Mouse (Mus musculus): ENCODE results near the gene Scamp1. TPM values are rescaled to one million over a fixed set of nuclear protein-coding genes. Genes with fewer than 3 reads are reported as not detected.
A peak's percentile ranks its signal among the peaks of the same experiment; 100 is the strongest.

Gene Scamp1
- polyA plus RNA-seq, 1 experiment from 2014 or later, result 9.3 TPM

GRCm38 (mm10) chr13:94180477-94181420, 104.9 kb downstream of the Scamp1 start:
- no peak for ATAC-seq (ENCODE audit: low read depth)
- no peak overlapping the region for H3K4me2 ChIP-seq (ENCODE audit: low read depth, low read length)

GRCm38 (mm10) chr13:94178401-94179040, 107.1 kb downstream of the Scamp1 start:
- Histone ChIP-seq H3K27me3 (ENCODE audit: control insufficient read depth, insufficient read depth, low read depth, low read length) (no peaks in the 10 kb centered on the region), H3K4me3 (ENCODE audit: low read depth, low read length) (no peak overlapping the region), H3K4me2 (ENCODE audit: low read depth, low read length) (no peak overlapping the region), H3K36me3 (ENCODE audit: control insufficient read depth, insufficient read depth) (no peaks in the 10 kb centered on the region), H3K9ac (ENCODE audit: low read depth, low read length) (no peak overlapping the region), H3K27ac (ENCODE audit: low read length) (no peak overlapping the region), H3K9me3 (replicated peaks; ENCODE audit: control insufficient read depth, low read length) (no peaks in the 10 kb centered on the region), H3K4me1 (ENCODE audit: control insufficient read depth, low read depth, low read length) (peaks cover 12% of the 10 kb centered on the region)
- ATAC-seq (ENCODE audit: low read depth), result no peak
- WGBS (ENCODE audit: insufficient replicate concordance), result 69% methylated on average over 11 of the region's 11 CpGs

More at GRCm38 (mm10) chr13:94180477-94181420, 104.9 kb downstream of the Scamp1 start:
- no peaks in the 10 kb centered on the region; the same call in 1 of the 2 replicates for H3K4me1 ChIP-seq (ENCODE audit: control insufficient read depth, low read depth, low read length)
- H3K36me3 ChIP-seq (ENCODE audit: control insufficient read depth, insufficient read depth), result no peaks in the 10 kb centered on the region
- WGBS (ENCODE audit: insufficient replicate concordance), result 50% methylated on average over 5 of the region's 5 CpGs
- no peaks in the 10 kb centered on the region for H3K9me3 ChIP-seq (replicated peaks; ENCODE audit: control insufficient read depth, low read length)
- no peaks in the 10 kb centered on the region for H3K27me3 ChIP-seq (ENCODE audit: control insufficient read depth, insufficient read depth, low read depth, low read length)
- H3K27ac ChIP-seq (ENCODE audit: low read length), result no peak overlapping the region
- H3K4me3 ChIP-seq (ENCODE audit: low read depth, low read length), result no peak overlapping the region
- H3K9ac ChIP-seq (ENCODE audit: low read depth, low read length), result no peak overlapping the region

- Histone ChIP-seq H3K4me2 (ENCODE audit: low read depth, low read length) (0 out of 2 replicates have a peak overlapping the region, but pooled peaks have one; percentile 15), H3K36me3 (ENCODE audit: control insufficient read depth, insufficient read depth) (no peaks in the 10 kb centered on the region), H3K27ac (ENCODE audit: low read length) (no peak overlapping the region), H3K4me1 (ENCODE audit: control insufficient read depth, low read depth, low read length) (peaks cover 16% of the 10 kb centered on the region), H3K27me3 (ENCODE audit: control insufficient read depth, insufficient read depth, low read depth, low read length) (peaks cover 3% of the 10 kb centered on the region; the same call in 1 of the 2 replicates), H3K4me3 (ENCODE audit: low read depth, low read length) (0 out of 2 replicates have a peak overlapping the region, but pooled peaks have one; percentile 10), H3K9ac (ENCODE audit: low read depth, low read length) (no peak overlapping the region), H3K9me3 (replicated peaks; ENCODE audit: control insufficient read depth, low read length) (no peaks in the 10 kb centered on the region)
- WGBS (ENCODE audit: insufficient replicate concordance), result 32% methylated on average over 7 of the region's 7 CpGs
- ATAC-seq (ENCODE audit: low read depth), result no peak
Measured at GRCm38 (mm10) chr13:94177148-94177547, 108.5 kb downstream of the Scamp1 start.

- Histone ChIP-seq H3K4me3 (ENCODE audit: low read depth, low read length) (peak overlapping the region; percentile 64; the same call in 1 of the 2 replicates), H3K9ac (ENCODE audit: low read depth, low read length) (no peak overlapping the region), H3K27me3 (ENCODE audit: control insufficient read depth, insufficient read depth, low read depth, low read length) (peaks cover 3% of the 10 kb centered on the region; the same call in 1 of the 2 replicates), H3K27ac (ENCODE audit: low read length) (no peak overlapping the region), H3K4me1 (ENCODE audit: control insufficient read depth, low read depth, low read length) (peaks cover 16% of the 10 kb centered on the region), H3K4me2 (ENCODE audit: low read depth, low read length) (peak overlapping the region; percentile 91), H3K9me3 (replicated peaks; ENCODE audit: control insufficient read depth, low read length) (no peaks in the 10 kb centered on the region), H3K36me3 (ENCODE audit: control insufficient read depth, insufficient read depth) (no peaks in the 10 kb centered on the region)
- ATAC-seq (ENCODE audit: low read depth), result peak; percentile 39
- 20% methylated on average over 6 of the region's 6 CpGs for WGBS (ENCODE audit: insufficient replicate concordance)
Measured at GRCm38 (mm10) chr13:94175379-94176050, 110.1 kb downstream of the Scamp1 start.

GRCm38 (mm10) chr13:94174577-94175279, 110.9 kb downstream of the Scamp1 start:
- ATAC-seq (ENCODE audit: low read depth), result no peak
- Histone ChIP-seq H3K4me2 (ENCODE audit: low read depth, low read length) (peak overlapping the region; percentile 91), H3K27ac (ENCODE audit: low read length) (no peak overlapping the region), H3K4me1 (ENCODE audit: control insufficient read depth, low read depth, low read length) (peaks cover 16% of the 10 kb centered on the region), H3K9ac (ENCODE audit: low read depth, low read length) (peak overlapping the region; percentile 52), H3K9me3 (replicated peaks; ENCODE audit: control insufficient read depth, low read length) (no peaks in the 10 kb centered on the region), H3K27me3 (ENCODE audit: control insufficient read depth, insufficient read depth, low read depth, low read length) (peaks cover 3% of the 10 kb centered on the region; the same call in 1 of the 2 replicates), H3K4me3 (ENCODE audit: low read depth, low read length) (peak overlapping the region; percentile 64), H3K36me3 (ENCODE audit: control insufficient read depth, insufficient read depth) (no peaks in the 10 kb centered on the region)
- WGBS (ENCODE audit: insufficient replicate concordance), result 19% methylated on average over 16 of the region's 16 CpGs

GRCm38 (mm10) chr13:94173633-94174576, 111.8 kb downstream of the Scamp1 start:
- H3K9me3 ChIP-seq (replicated peaks; ENCODE audit: control insufficient read depth, low read length), result no peaks in the 10 kb centered on the region
- peak; percentile 63 for ATAC-seq (ENCODE audit: low read depth)
- 2% methylated on average over 55 of the region's 55 CpGs for WGBS (ENCODE audit: insufficient replicate concordance)
- peaks cover 3% of the 10 kb centered on the region; the same call in 1 of the 2 replicates for H3K27me3 ChIP-seq (ENCODE audit: control insufficient read depth, insufficient read depth, low read depth, low read length)
- no peaks in the 10 kb centered on the region for H3K36me3 ChIP-seq (ENCODE audit: control insufficient read depth, insufficient read depth)
- H3K4me2 ChIP-seq (ENCODE audit: low read depth, low read length), result peak overlapping the region; percentile 91
- H3K4me3 ChIP-seq (ENCODE audit: low read depth, low read length), result peak overlapping the region; percentile 64
- peak overlapping the region; percentile 52 for H3K9ac ChIP-seq (ENCODE audit: low read depth, low read length)
- H3K27ac ChIP-seq (ENCODE audit: low read length), result no peak overlapping the region
- H3K4me1 ChIP-seq (ENCODE audit: control insufficient read depth, low read depth, low read length), result peaks cover 16% of the 10 kb centered on the region

- Histone ChIP-seq H3K27me3 (ENCODE audit: control insufficient read depth, insufficient read depth, low read depth, low read length) (peaks cover 3% of the 10 kb centered on the region; the same call in 1 of the 2 replicates), H3K36me3 (ENCODE audit: control insufficient read depth, insufficient read depth) (no peaks in the 10 kb centered on the region), H3K9ac (ENCODE audit: low read depth, low read length) (no peak overlapping the region), H3K9me3 (replicated peaks; ENCODE audit: control insufficient read depth, low read length) (no peaks in the 10 kb centered on the region), H3K4me3 (ENCODE audit: low read depth, low read length) (no peak overlapping the region), H3K4me1 (ENCODE audit: control insufficient read depth, low read depth, low read length) (peaks cover 16% of the 10 kb centered on the region), H3K4me2 (ENCODE audit: low read depth, low read length) (no peak overlapping the region), H3K27ac (ENCODE audit: low read length) (no peak overlapping the region)
- ATAC-seq (ENCODE audit: low read depth), result no peak
- 78% methylated on average over 15 of the region's 15 CpGs for WGBS (ENCODE audit: insufficient replicate concordance)
Measured at GRCm38 (mm10) chr13:94172533-94173310, 112.9 kb downstream of the Scamp1 start.
